Mouse (Mus musculus) heart, adult 2 months (tissue): ENCODE measurements at regions not wholly inside any gene's neighbourhood (a gene's known extent, or its start where the extent isn't known, plus 50 kb on each side); places are given as distances from the start of the nearest gene placed in this dataset.

Experiments
- DNase-seq, 2 experiments: peaks; one replicate each; pipeline ENCODE4 v3.0.0; 2021
- H3K27ac ChIP-seq: fragments of 200-600 bp; 2 replicates; pipeline ENCODE4 v1.8.1; 2022
- H3K27me3 ChIP-seq: fragments of 200-500 bp; 2 replicates; pipeline ENCODE4 v1.6.1; 2012; ENCODE audit warnings: mild to moderate bottlenecking, low read length, inconsistent platforms, mixed read lengths; ENCODE audit not compliant: control insufficient read depth, insufficient read depth
- H3K36me3 ChIP-seq: fragments of 200-500 bp; 2 replicates; pipeline ENCODE4 v1.6.1; 2012; ENCODE audit warnings: low read length, inconsistent platforms; ENCODE audit not compliant: control insufficient read depth, insufficient read depth
- H3K4me1 ChIP-seq: fragments of 200-500 bp; 2 replicates; pipeline ENCODE4 v1.6.1; 2011; ENCODE audit warnings: low read length; ENCODE audit not compliant: control insufficient read depth, insufficient read depth
- H3K4me3 ChIP-seq: fragments of 200-600 bp; 2 replicates; pipeline ENCODE4 v1.8.1; 2022
- H3K79me2 ChIP-seq: fragments of 200-500 bp; replicated peaks from 2 replicates; pipeline ENCODE4 v1.6.1; 2012; ENCODE audit warnings: mild to moderate bottlenecking, inconsistent platforms, low read length, moderate library complexity, mixed read lengths; ENCODE audit not compliant: control insufficient read depth, insufficient read depth
- H3K9ac ChIP-seq: fragments of 200-500 bp; 2 replicates; pipeline ENCODE4 v1.6.1; 2012; ENCODE audit warnings: low read depth, mild to moderate bottlenecking, control low read depth, inconsistent platforms, low read length, mixed read lengths
- CTCF ChIP-seq: fragments of 200-600 bp; IDR thresholded peaks from 2 replicates; pipeline ENCODE4 v1.8.1; 2022; ENCODE audit warnings: antibody characterized with exemption, mild to moderate bottlenecking, moderate library complexity
- EP300 ChIP-seq: fragments of 200-500 bp; IDR thresholded peaks from 2 replicates; pipeline ENCODE4 v1.6.1; 2011; ENCODE audit warnings: low read depth, low read length, control low read depth; ENCODE audit not compliant: insufficient read depth
- POLR2A ChIP-seq: fragments of 200-500 bp; IDR thresholded peaks from 2 replicates; pipeline ENCODE4 v1.6.1; 2011; ENCODE audit warnings: mild to moderate bottlenecking, low read depth, low read length, control low read depth; ENCODE audit not compliant: insufficient read depth
- WGBS: fragments of 180-500 bp; shearing (Covaris S2); methylation state at CpG from one replicate; pipeline ENCODE4 v1.1.7; 2018; 5-methylcytosine and 5-hydroxymethylcytosine counted together
- intact Hi-C: fragments of 180-260 bp; cut with DNase I; formaldehyde crosslinking; loops from one replicate; pipeline ENCODE4 v1.15.1; 2025

DNA sequence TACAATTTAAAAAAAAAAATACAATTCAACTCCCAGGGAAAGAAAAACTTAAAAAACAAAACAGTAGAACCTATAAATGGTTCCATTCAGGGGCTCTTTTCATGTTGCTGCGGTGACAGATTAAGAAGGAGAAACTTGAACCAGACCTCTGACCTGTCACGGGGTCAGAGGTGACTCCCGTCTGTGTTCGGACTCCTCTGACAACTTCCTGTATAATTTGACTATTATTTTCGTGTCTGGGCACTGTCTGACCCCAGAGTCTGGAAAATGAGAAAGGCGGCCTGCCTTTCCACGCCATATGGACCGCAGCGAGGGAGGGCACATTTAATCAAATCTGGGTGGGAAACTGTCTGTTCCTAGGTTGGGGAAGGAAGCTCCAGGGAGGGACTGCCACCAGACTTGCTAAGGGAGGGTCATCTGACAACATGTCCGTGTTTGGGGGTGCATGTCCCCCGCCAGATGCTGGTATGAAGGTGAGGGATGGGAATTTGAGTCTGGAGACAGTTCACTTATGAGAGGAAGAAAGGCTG is 634.7 kb upstream of the 3110018I06Rik start:
- 53% methylated on average over 11 of the region's 11 CpGs for whole genome bisulfite sequencing
- Histone ChIP-seq H3K36me3 (no peaks in the 10 kb centered on the region), H3K4me3 (no peak overlapping the region), H3K4me1 (no peaks in the 10 kb centered on the region), H3K79me2 (no peaks in the 10 kb centered on the region), H3K27ac (no peak overlapping the region), H3K9ac (no peak overlapping the region), H3K27me3 (no peaks in the 10 kb centered on the region)
- intact Hi-C loops: no loop called here
- TF ChIP-seq CTCF: no peak
- no peak for TF ChIP-seq EP300
- DNase-seq: no peak

DNA sequence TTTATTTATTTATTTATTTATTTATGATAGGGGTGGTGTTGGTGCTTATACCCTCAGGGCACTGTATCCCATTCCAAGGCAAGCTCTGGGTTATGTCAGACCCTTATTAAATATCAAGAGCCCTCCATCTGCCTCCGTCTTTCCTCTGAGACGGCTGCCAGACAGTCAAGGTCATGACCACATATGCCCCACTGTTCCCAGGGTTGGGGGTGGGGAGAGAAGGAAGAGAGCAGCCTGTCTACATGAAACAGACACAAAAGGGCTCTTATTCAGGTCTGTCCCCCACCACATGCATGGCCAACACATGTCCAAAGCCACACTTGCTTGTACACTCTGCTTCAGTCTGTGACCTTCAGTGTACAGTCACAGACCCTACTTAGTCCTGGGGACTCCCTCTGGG is 632.9 kb upstream of the 3110018I06Rik start:
- H3K36me3 ChIP-seq: no peaks in the 10 kb centered on the region

DNA sequence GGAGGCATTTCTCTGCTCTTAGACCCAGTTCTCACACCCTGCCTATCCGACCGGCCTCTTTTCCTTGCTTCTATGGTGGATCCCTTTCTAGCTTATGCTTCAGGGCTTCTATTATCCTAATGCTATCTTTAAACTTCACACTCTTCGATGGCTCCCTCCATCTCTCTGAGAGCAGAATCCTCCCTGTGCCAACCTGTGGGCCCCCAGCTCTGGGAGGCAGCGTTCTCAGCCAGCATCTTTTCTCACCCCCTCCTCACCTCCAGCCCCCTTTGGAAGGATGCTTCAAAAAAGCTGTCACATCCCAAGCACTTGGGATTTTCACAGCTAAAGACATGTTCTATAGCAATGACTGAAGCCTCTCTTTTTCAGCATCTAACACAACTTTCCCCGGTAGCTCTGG is 626.8 kb upstream of the 3110018I06Rik start:
- H3K27ac ChIP-seq: no peak overlapping the region
- 82% methylated on average over 5 of the region's 5 CpGs for WGBS
- DNase-seq: no peak
- no peaks in the 10 kb centered on the region for H3K27me3 ChIP-seq
- H3K4me1 ChIP-seq: no peaks in the 10 kb centered on the region
- H3K36me3 ChIP-seq: no peaks in the 10 kb centered on the region
- H3K4me3 ChIP-seq: no peak overlapping the region
- no peak for TF ChIP-seq CTCF
- no peak for TF ChIP-seq EP300
- TF ChIP-seq POLR2A: no peak
- H3K79me2 ChIP-seq: no peaks in the 10 kb centered on the region
- intact Hi-C loops: no loop called here
- no peak overlapping the region for H3K9ac ChIP-seq

More for the DNA sequence above, 632.9 kb upstream of the 3110018I06Rik start:
- DNase-seq: no peak
- no peak for TF ChIP-seq POLR2A
- no peak for TF ChIP-seq EP300
- TF ChIP-seq CTCF: no peak
- no peaks in the 10 kb centered on the region for H3K4me1 ChIP-seq
- H3K79me2 ChIP-seq: no peaks in the 10 kb centered on the region
- no peaks in the 10 kb centered on the region for H3K27me3 ChIP-seq
- H3K27ac ChIP-seq: no peak overlapping the region
- no peak overlapping the region for H3K4me3 ChIP-seq
- no peak overlapping the region for H3K9ac ChIP-seq
- intact Hi-C loops: no loop called here
- WGBS: 44% methylated on average over 2 of the region's 2 CpGs

DNA sequence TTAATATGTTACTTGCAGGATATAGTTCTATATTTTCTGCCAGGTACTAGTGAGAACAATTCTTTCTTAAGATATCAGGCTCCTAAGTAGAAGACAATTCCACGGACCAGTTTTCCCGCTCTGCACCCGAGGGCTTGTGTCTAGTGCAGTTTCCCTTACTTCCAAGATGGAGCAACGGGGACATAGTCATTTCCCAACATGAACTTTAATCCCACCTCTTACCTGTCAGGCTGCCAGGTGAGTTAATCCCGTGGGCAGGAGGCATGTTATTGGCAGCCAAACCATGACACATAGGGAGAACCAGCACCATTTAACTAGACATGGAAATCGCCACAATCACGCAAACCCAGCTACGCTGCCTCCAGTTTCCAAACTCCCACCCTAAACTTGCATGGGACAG is 624.4 kb upstream of the 3110018I06Rik start:
- no peak for DNase-seq

DNA sequence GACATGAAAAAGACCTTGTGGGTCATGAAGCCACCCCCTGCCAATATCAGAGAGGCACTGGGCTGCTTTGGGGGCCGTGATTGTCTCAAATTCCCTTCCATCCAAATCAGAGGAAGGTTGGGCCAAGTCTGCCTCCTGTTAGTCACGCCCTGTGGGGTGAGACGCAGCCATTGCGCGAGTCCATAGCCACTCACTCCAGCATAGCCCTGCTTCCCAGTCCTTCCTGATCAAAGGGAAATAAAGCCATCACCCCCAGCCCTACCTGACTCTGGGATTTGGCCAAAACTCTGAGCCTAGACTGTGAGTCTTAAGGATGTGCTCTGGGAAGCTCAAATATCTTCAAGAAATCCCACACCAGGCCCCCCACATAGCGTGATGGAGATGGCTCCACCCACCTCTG is 620.4 kb upstream of the 3110018I06Rik start:
- Histone ChIP-seq H3K9ac (no peak overlapping the region), H3K36me3 (no peaks in the 10 kb centered on the region), H3K4me3 (no peak overlapping the region), H3K27me3 (no peaks in the 10 kb centered on the region), H3K27ac (no peak overlapping the region), H3K79me2 (no peaks in the 10 kb centered on the region), H3K4me1 (no peaks in the 10 kb centered on the region)
- TF ChIP-seq EP300 (no peak), POLR2A (no peak), CTCF (no peak)
- 74% methylated on average over 6 of the region's 6 CpGs for WGBS
- no peak for DNase-seq
- intact Hi-C loops: no loop called here

More for the DNA sequence above, 624.4 kb upstream of the 3110018I06Rik start:
- H3K4me1 ChIP-seq: no peaks in the 10 kb centered on the region
- H3K79me2 ChIP-seq: no peaks in the 10 kb centered on the region
- no peak overlapping the region for H3K9ac ChIP-seq
- H3K27ac ChIP-seq: no peak overlapping the region
- TF ChIP-seq CTCF: no peak
- no peak overlapping the region for H3K4me3 ChIP-seq
- no peaks in the 10 kb centered on the region for H3K27me3 ChIP-seq
- WGBS: 88% methylated on average over 8 of the region's 8 CpGs
- H3K36me3 ChIP-seq: no peaks in the 10 kb centered on the region
- intact Hi-C loops: no loop called here

DNA sequence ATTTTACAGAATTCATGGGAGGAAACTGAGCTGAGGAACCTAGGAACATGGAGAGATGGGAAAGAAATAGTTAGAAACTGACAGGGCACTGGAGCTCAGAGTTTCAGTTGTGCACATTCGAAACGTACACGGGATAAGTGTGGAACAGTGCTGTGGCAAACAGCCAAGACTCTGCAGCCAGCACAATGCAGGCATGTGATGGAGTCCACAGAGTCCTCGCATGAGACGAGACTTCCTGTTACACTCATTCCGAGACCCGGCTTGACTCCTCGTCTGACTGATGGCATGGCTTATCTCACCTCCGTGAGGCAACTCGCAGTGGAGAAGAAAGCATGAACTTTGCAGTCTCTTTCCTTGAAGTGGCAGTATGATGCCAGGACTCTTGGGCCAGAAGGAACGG is 617.0 kb upstream of the 3110018I06Rik start:
- 15% methylated on average over 11 of the region's 11 CpGs for WGBS
- DNase-seq: no peak
- TF ChIP-seq POLR2A (no peak), CTCF (no peak), EP300 (no peak)

More for the DNA sequence above, 617.0 kb upstream of the 3110018I06Rik start:
- H3K27ac ChIP-seq: no peak overlapping the region
- intact Hi-C loops: no loop called here
- H3K36me3 ChIP-seq: no peaks in the 10 kb centered on the region
- H3K4me3 ChIP-seq: no peak overlapping the region
- no peaks in the 10 kb centered on the region for H3K4me1 ChIP-seq
- no peaks in the 10 kb centered on the region for H3K79me2 ChIP-seq
- H3K9ac ChIP-seq: no peak overlapping the region
- no peaks in the 10 kb centered on the region for H3K27me3 ChIP-seq
